Mouse (Mus musculus) neural tube, embryonic 14.5 days (tissue): ENCODE measurements at regions not wholly inside any gene's neighbourhood (a gene's known extent, or its start where the extent isn't known, plus 50 kb on each side); places are given as distances from the start of the nearest gene placed in this dataset.
A peak's percentile ranks its signal among the peaks of the same experiment; 100 is the strongest.

ENCODE experiments used
- ATAC-seq: fragments of 200-750 bp; cut with Nextera tagmentation; 2 replicates; pipeline ENCODE4 v1.8.0; 2017; ENCODE audit warnings: low read depth, mild to moderate bottlenecking, moderate TSS enrichment, moderate library complexity
- H3K27ac ChIP-seq: fragments of 300-500 bp; sonication (generic); 2 replicates; pipeline ENCODE4 v1.5.1; 2014; ENCODE audit warnings: low read depth, mild to moderate bottlenecking, control low read depth, low read length, moderate library complexity, mixed read lengths
- H3K27me3 ChIP-seq: fragments of 300-500 bp; sonication (generic); 2 replicates; pipeline ENCODE4 v1.6.1; 2014; ENCODE audit warnings: low read length; ENCODE audit not compliant: control insufficient read depth, insufficient read depth
- H3K36me3 ChIP-seq: fragments of 300-500 bp; sonication (generic); 2 replicates; pipeline ENCODE4 v1.6.1; 2014; ENCODE audit warnings: low read length, mixed read lengths; ENCODE audit not compliant: control insufficient read depth, insufficient read depth
- H3K4me1 ChIP-seq: fragments of 300-500 bp; sonication (generic); 2 replicates; pipeline ENCODE4 v1.6.1; 2014; ENCODE audit warnings: low read length; ENCODE audit not compliant: control insufficient read depth, insufficient read depth
- H3K4me2 ChIP-seq: fragments of 300-500 bp; sonication (generic); 2 replicates; pipeline ENCODE4 v1.6.1; 2014; ENCODE audit warnings: mild to moderate bottlenecking, low read depth, low read length, control low read depth
- H3K4me3 ChIP-seq: fragments of 300-500 bp; sonication (generic); 2 replicates; pipeline ENCODE4 v1.5.1; 2014; ENCODE audit warnings: low read depth, low read length, control low read depth, mixed read lengths
- H3K9ac ChIP-seq: fragments of 300-500 bp; sonication (generic); replicated peaks from 2 replicates; pipeline ENCODE4 v1.6.1; 2014; ENCODE audit warnings: low read depth, mild to moderate bottlenecking, control low read depth, low read length, mixed read lengths
- H3K9me3 ChIP-seq: fragments of 300-500 bp; sonication (generic); 2 replicates; pipeline ENCODE4 v1.6.1; 2016; ENCODE audit warnings: low read length; ENCODE audit not compliant: control insufficient read depth
- WGBS: fragments of 180-500 bp; shearing (Covaris S2); extraction: QIAGEN DNeasy Blood & Tissue Kit; methylation state at CpG from one replicate; pipeline ENCODE4 v1.1.7; 2014; 5-methylcytosine and 5-hydroxymethylcytosine counted together

GRCm38 (mm10) chrX:7434268-7434667 lies 58.6 kb upstream of the Usp27x start:
- Histone ChIP-seq H3K4me1 (no peaks in the 10 kb centered on the region), H3K27me3 (no peaks in the 10 kb centered on the region), H3K9me3 (no peaks in the 10 kb centered on the region), H3K4me3 (no peak overlapping the region), H3K9ac (no peak overlapping the region), H3K27ac (no peak overlapping the region), H3K4me2 (no peak overlapping the region), H3K36me3 (no peaks in the 10 kb centered on the region)
- ATAC-seq = no peak
- WGBS = 57% methylated on average over 2 of the region's 2 CpGs

- H3K27me3 ChIP-seq = no peaks in the 10 kb centered on the region
- 76% methylated on average over 1 of the region's 1 CpGs for WGBS
Observed at GRCm38 (mm10) chrX:7430456-7430855, 54.8 kb upstream of the Usp27x start.

GRCm38 (mm10) chrX:7429524-7429865 lies 53.9 kb upstream of the Usp27x start:
- Histone ChIP-seq H3K27me3 (no peaks in the 10 kb centered on the region), H3K4me2 (no peak overlapping the region), H3K27ac (no peak overlapping the region), H3K36me3 (no peaks in the 10 kb centered on the region), H3K9ac (no peak overlapping the region), H3K4me3 (no peak overlapping the region), H3K9me3 (no peaks in the 10 kb centered on the region), H3K4me1 (no peaks in the 10 kb centered on the region)
- ATAC-seq = no peak
- WGBS = 19% methylated on average over 5 of the region's 5 CpGs

More at GRCm38 (mm10) chrX:7430456-7430855, 54.8 kb upstream of the Usp27x start:
- Histone ChIP-seq H3K4me3 (no peak overlapping the region), H3K27ac (no peak overlapping the region), H3K9me3 (no peaks in the 10 kb centered on the region), H3K4me2 (no peak overlapping the region), H3K9ac (no peak overlapping the region), H3K36me3 (no peaks in the 10 kb centered on the region), H3K4me1 (no peaks in the 10 kb centered on the region)
- ATAC-seq = no peak

GRCm38 (mm10) chrX:7428621-7429523 lies 53.2 kb upstream of the Usp27x start:
- H3K4me1 ChIP-seq = no peaks in the 10 kb centered on the region

More at GRCm38 (mm10) chrX:7428621-7429523, 53.2 kb upstream of the Usp27x start:
- 46% methylated on average over 20 of the region's 20 CpGs for WGBS
- no peak overlapping the region for H3K9ac ChIP-seq
- no peaks in the 10 kb centered on the region for H3K36me3 ChIP-seq
- H3K27me3 ChIP-seq = no peaks in the 10 kb centered on the region
- H3K4me3 ChIP-seq = no peak overlapping the region
- peak; percentile 81 for ATAC-seq
- H3K27ac ChIP-seq = no peak overlapping the region
- no peaks in the 10 kb centered on the region for H3K9me3 ChIP-seq
- no peak overlapping the region for H3K4me2 ChIP-seq
